Mouse (Mus musculus): ENCODE results near the gene Cdc42se2.

- TF ChIP-seq CTCF (conservative IDR thresholded peaks at IDR 0.05 in 1 of 2, IDR thresholded peaks at IDR 0.05 in 1 of 2; ENCODE audit: low read depth in 2 of 2, low read length in 2 of 2) (no peak), SIN3A (IDR thresholded peaks at IDR 0.05; ENCODE audit: low read length) (no peak), RCOR1 (conservative IDR thresholded peaks at IDR 0.05; ENCODE audit: low read depth, low read length) (no peak), HCFC1 (IDR thresholded peaks at IDR 0.05; ENCODE audit: low read depth, low read length) (no peak), NELFE (IDR thresholded peaks at IDR 0.05; ENCODE audit: low read depth, low read length) (no peak), MAX (IDR thresholded peaks at IDR 0.05; ENCODE audit: low read length) (no peak), MYC (IDR thresholded peaks at IDR 0.05; ENCODE audit: low read depth, low read length) (no peak)
Observed at GRCm38 (mm10) chr11:54809582-54809981, 22.1 kb upstream of the Cdc42se2 start.
